ENCODE assay signal across 28 mouse cellular contexts in the genomic region with DNA sequence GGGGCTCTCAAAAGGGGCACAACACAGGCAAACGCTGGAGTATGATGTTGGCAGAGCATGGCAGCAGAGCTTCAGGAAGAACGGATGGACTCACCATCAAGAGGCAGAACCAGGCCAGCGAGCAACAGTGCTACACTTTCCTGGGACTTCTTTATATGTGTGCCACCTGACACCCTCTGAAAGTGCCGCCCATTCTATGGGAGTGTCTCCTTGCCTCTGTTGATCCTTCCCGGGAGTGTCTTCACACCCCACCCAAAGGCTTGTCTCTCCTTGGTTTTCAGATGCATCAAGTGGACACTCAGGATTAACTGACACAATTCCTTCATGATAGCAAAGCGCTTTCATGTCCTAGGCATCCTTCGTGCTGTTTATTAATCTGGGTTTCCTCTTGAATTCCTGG.
"Had no signal": no experiment of that assay in that cellular context is flagged by ENCODE, and none has a peak within 500 bp of the region (broad histone marks: within the 10 kb centered on the region; RNA-seq: fewer than 3 reads in every experiment).

No protein-coding gene starts in this region.

- H3K4me3 ChIP-seq: gastrocnemius, adult 2 months; heart, adult 2 months; heart, embryonic 13.5 days; heart, embryonic 15.5 days; intestine, embryonic 15.5 days; layer of hippocampus, adult 2 months; left cerebral cortex, adult 2 months; limb, embryonic 10.5 days; limb, embryonic 12.5 days; liver, embryonic 13.5 days; liver, embryonic 15.5 days had no signal

- H3K36me3 ChIP-seq: heart, embryonic 13.5 days; heart, embryonic 15.5 days; intestine, embryonic 15.5 days; limb, embryonic 10.5 days; limb, embryonic 12.5 days; liver, embryonic 13.5 days; liver, embryonic 15.5 days had no signal

- H3K9ac ChIP-seq: heart, embryonic 13.5 days; heart, embryonic 15.5 days; hindbrain, embryonic 14.5 days; intestine, embryonic 15.5 days; limb, embryonic 12.5 days; liver, embryonic 13.5 days; liver, embryonic 15.5 days; liver, postnatal 0 days had no signal

- H3K27me3 ChIP-seq: heart, embryonic 13.5 days; heart, embryonic 15.5 days; intestine, embryonic 15.5 days; limb, embryonic 12.5 days; liver, embryonic 13.5 days; liver, embryonic 15.5 days had no signal

- DNase-seq: gastrocnemius, adult 2 months; gastrocnemius, postnatal 10 days; gastrocnemius, postnatal 36 days; heart, adult 2 months; heart, postnatal 14 days; heart, postnatal 36 days; kidney, adult 18-20 months; kidney, adult 8-10 months; kidney, postnatal 14 days; kidney, postnatal 4 days; liver; liver, embryonic 13.5 days; liver, postnatal 0 days had no signal

- H3K9me3 ChIP-seq: heart, embryonic 13.5 days; heart, embryonic 15.5 days; intestine, embryonic 15.5 days; limb, embryonic 10.5 days; limb, embryonic 12.5 days; liver, embryonic 13.5 days; liver, embryonic 15.5 days had no signal

- ATAC-seq: hindbrain, embryonic 16.5 days; inflammation-experienced regulatory T-cells, adult 6 months; intestine, embryonic 15.5 days; intestine, postnatal 0 days; liver, postnatal 0 days had no signal

- H3K27ac ChIP-seq: gastrocnemius, adult 2 months; heart, adult 2 months; heart, embryonic 13.5 days; heart, embryonic 15.5 days; hindbrain, embryonic 14.5 days; intestine, embryonic 15.5 days; kidney, postnatal 0 days; layer of hippocampus, adult 2 months; left cerebral cortex, adult 2 months; limb, embryonic 10.5 days; limb, embryonic 12.5 days; liver, embryonic 13.5 days; liver, embryonic 15.5 days had no signal

- H3K4me1 ChIP-seq: heart, embryonic 13.5 days; heart, embryonic 15.5 days; intestine, embryonic 15.5 days; limb, embryonic 12.5 days; liver, embryonic 13.5 days; liver, embryonic 15.5 days had no signal

- H3K4me2 ChIP-seq: heart, embryonic 11.5 days; heart, embryonic 13.5 days; heart, embryonic 15.5 days; hindbrain, embryonic 14.5 days; intestine, embryonic 15.5 days; limb, embryonic 12.5 days; liver, embryonic 11.5 days; liver, embryonic 13.5 days; liver, embryonic 15.5 days had no signal
